Mouse (Mus musculus): ENCODE data around the gene Mto1.
"Not testable (repeated sequence)": the region's sequence is repeated elsewhere in the genome, so short reads cannot be mapped to it uniquely, and the experiment has no call there.

The Mto1 gene

DNA sequence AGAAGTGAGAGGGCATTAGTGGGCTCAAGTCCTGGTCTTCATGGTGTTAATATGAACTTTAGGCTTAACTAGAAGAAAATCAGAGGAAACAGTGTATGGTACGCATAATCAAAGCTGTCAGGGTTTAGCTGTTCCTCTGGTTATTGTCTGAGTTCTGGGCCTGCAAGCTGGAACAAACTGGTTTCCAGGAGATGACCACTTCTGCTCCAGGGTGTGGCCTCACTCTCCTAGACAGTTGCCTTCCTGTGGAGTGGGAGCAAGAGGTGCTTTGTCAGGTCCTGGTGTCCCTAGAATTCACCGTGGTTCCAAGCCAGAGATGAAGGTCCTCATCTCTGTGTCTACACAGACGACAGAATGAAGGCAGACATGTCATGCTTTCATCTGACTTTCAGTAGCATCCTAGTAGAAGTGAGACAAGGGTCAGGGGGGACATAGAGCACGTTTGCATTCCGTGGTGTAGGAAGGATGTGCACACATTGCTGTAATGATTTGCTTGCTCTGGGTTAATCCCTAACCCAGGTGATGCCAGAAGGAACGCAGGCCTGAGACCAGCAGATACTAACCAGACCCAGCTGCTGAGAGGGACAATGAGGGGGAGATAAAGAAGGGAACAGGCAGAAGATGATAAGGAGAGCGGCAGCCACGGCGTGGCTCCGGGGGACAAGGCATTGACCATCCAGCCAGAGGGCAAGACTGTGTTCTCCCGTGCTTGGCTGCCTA is 58.2 kb downstream of the Mto1 start:
- DNase-seq (ENCODE audit: low spot score in 2 of 2), result no peak

DNA sequence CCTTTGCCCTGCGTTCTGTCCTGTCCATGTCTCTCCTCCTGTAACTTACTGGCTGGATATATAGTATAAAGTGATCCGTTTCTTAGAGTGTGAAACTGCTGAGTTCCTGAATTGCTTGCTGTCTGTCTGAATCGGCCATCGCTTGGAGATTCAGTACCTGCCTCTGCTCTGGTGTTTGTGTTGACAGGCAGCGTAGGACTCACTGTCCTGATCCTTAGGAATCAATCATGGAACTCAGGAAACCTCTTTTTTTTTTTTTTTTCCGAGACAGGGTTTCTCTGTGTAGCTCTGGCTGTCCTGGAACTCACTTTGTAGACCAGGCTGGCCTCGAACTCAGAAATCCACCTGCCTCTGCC is 58.7 kb downstream of the Mto1 start:
- DNase-seq (ENCODE audit: low spot score in 2 of 2), result no peak

DNA sequence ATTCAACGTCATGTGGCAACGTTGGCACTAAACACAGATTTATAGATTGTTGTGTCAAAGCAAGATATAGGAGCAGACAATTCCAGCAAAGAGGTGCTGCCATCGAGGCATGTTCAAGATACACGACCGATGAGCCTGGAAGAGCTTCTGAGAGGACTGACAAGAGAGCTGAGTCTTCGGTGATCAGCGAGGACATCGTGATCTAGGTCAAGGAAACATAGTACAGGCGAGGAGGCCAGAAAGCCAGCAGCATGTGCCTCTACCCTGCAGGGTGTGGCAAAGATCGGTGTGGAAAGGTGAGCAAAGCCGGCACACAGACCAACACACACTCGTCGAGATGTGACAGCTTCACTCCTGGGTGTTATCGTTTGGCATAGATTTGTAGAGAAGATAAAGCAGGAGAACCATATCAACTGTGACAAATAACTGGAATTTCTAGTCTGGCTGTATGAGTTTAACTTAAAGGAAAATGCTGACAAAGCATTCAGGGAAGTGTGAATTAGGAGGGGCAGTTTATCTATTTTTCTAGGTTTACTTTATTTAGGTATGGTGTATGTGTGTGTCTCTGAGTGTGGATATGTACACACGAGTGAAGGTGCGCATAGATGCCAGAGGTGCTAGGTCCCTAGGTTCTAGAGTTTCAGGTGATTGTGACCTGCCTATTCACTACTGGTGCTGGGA is 60.2 kb downstream of the Mto1 start:
- no peak for DNase-seq (ENCODE audit: low spot score in 2 of 2)

DNA sequence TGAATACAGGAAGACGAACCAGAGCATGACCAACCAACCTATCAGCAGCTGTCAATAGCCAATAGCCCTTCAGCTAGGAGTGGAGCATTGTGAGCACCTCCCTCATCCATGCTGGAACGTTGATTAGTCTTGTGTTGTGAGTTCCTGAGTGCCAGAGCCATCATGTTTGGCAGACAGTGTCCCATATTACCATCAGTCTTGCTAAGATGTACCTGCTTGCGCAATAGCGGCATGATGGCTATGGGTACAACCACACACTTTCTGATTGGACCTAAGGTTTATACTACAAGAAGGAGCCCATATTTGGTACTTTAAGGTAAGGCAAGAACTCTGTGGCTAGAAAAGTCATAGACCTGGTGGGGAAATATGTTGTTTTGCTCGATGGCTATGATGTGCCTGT is 63.7 kb downstream of the Mto1 start:
- DNase-seq (ENCODE audit: low spot score in 2 of 2), result no peak

DNA sequence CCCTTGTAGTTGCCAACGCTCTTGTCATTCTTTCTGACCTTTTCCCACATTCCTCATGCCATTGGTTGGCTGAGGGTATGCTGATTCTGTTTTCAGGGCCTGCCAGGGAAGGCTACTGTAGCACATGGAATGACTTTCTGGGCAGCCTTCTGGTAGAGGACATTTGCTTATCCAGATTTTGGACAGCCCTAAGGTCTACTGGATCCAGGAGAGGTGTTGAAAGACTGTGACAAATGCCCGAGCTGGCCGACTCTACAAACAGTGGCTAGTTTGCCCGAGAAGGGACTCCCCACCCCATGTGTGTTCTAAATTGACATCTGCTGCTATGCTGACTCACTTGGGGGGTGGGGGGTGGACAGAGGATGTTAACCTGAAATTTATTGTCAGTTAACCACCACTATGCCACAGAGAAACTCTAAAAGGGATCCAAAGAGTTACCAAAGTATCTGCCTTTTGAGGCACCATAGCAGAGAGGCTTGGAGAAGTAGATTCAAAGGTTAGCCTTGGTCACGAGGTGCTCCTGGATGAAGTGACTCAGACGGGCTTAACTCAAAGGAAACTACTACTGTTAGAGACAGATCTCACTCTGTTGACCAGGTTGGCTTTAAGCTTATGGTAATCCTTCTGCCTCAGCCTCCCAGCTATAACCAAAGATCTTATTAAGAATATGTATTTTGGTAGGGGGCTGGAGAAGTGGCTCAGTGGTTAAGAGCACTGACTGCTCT is 65.9 kb downstream of the Mto1 start:
- no peak for DNase-seq (ENCODE audit: low spot score in 2 of 2)

DNA sequence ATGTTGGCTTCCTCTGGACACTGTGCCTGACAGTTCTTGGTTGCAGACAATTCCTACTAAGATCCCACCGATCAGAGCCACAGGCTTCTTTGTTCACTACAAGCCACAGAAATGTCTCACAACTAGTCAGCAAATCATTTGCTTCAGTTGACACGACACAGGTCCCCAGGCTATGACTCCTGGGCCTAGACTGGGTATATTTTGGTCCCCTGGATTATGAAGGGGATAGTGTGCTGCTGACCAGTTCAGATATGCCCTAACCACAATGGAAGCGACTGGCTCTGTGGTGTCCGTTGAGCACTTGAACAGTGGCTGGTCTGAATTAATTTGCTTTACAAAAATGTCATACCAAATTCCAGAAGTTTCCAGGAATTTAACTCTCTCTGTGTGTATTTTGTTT is 66.7 kb downstream of the Mto1 start:
- DNase-seq (ENCODE audit: low spot score in 2 of 2), result no peak

DNA sequence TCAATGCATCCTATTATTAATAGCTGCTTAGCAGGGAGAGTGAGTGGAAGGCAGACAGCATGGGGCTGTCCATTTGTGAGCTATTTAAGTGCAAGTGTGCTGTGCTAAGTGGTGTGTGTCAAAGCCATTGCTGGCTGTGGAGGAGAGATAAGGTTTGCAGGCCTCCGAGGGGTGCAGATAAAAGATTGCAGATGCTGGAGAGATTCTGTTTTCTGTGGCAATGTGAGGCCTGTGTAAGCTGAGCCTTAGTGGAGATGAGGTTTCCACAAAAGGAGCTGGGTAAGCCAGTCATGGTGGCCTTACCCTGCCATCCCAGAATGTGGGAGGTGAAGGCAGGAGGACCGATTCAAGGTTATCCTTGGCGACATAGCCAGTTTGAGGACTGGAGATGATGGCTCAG is 68.1 kb downstream of the Mto1 start:
- no peak for DNase-seq (ENCODE audit: low spot score in 2 of 2)

DNA sequence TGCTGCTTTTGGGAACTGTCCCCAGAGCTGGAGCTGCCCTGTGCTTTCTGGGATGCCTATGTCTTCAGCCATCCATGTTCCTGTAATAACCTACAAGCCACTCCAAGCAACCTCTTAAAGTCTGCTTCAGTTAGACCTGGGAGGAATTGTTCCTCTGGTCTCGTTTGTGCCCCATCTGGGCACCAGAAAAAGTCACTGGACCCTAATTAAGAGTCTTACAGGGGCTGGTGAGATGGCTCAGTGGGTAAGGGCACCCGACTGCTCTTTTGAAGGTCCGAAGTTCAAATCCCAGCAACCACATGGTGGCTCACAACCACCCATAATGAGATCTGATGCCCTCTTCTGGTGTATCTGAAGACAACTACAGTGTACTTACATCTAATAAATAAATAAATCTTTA is 69.2 kb downstream of the Mto1 start:
- DNase-seq (ENCODE audit: low spot score in 2 of 2), result not testable (repeated sequence)

DNA sequence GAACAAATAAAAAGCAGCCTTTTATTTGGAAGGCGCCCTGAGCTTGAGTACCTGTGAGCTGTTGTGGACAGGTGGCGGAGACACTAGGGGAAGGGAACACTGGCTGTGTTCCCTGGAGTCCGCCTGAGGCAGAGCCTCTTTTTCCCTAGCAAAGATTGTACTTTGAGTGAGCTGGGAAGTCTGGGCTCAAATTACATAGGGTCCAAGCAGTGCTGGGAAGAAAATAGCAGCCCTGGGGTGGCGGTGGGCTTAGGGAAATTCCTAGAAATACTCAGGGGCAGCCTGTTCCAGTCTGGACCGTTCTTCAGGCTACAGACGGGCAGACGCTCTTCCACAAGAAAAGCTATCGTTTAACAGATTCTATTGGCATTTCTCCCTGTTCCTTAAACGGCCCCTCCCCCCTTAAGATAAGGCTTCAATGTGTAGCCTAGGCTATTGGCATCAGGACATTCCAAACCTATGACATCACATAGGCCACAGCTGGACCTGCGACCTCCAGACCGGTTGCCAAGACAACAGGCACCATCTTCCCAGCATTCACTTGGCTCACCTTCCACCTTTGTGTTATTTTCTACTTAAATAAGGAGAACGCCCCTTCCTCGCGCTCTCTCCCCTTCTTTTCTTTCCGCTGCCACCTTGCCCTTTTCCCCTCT is 72.2 kb downstream of the Mto1 start:
- no peak for DNase-seq (ENCODE audit: low spot score in 2 of 2)

DNA sequence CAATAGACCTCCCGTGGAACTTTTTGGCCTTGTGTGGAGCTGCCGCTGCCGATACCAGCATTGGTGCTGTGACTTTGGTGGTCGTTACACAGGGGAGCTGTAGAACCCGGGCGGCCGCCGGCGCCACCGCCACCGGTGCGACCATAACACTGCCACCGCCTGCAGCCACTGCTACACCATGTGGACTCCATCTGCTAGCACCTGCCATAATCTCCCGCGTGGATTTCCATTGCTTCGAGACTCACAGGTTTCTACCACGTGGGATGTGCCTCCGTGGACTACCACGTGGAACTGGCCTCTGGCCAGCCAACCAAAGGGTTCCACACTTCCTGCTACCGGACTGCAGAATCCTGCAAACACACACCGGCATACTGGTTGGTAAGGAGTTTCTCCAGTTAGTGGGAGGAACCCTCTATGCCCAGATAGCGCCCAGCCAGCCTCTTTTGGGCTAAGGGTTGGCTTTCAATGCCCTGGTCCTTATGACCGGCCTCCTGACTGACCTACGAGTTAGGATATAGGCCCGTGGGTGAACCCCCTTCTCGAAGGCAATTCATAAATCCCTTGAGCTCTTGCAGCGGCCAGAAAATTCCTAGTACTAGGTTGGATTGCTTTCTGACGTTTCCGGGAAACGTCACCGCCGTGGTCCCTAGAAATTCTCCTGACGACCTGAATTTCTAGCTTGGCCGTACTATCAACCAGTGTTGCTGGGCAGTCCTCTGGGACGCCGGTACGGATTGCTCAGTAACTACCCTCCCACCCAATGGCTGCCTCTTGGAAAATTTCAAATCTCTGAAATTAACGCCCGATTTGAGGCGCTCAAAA is 73.0 kb downstream of the Mto1 start:
- peak; percentile 35 to 42 for DNase-seq (ENCODE audit: low spot score in 2 of 2)

DNA sequence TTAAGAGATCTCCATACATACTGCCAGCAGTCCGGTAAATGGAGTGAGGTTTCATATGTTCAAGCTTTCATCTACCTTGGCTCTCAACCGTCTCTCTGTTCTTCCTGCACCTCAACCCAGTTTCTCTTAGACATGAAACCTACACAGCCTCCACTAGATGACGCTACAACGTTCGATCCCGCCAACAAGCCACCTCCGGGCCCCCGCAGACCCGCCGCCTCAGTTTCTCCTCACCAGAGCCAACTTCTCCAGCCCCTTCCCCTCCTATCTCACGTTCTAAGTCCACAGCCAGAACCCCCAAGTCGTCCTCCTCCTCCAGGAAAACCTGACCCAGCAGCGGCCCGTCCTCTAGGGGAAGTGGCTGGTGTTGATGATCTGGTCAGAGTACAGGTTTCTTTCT is 73.7 kb downstream of the Mto1 start:
- peak in 1 of 2 experiments; percentile 13 for DNase-seq (ENCODE audit: low spot score in 2 of 2)

All from right cerebral cortex, adult 2 months (tissue).